Mouse (Mus musculus): ENCODE data around the gene Axdnd1.

- TF ChIP-seq CTCF (IDR thresholded peaks at IDR 0.05; ENCODE audit: extremely low read depth, insufficient read length, insufficient replicate concordance, low read depth, low read length) (no peak), POLR2A (IDR thresholded peaks at IDR 0.05; ENCODE audit: low read depth, low read length) (no peak)
Measured at GRCm38 (mm10) chr1:156403251-156403650, 17.7 kb downstream of the Axdnd1 start.

Data from small intestine, adult 2 months (tissue).